Mouse (Mus musculus): ENCODE measurements around the gene Trim67. TPM values are rescaled to one million over a fixed set of nuclear protein-coding genes. Genes with fewer than 3 reads are reported as not detected.

Trim67 gene
- polyA plus RNA-seq, 1 experiment from 2014 or later: 1.1 TPM

- Histone ChIP-seq H3K36me3 (ENCODE audit: control insufficient read depth, insufficient read depth, low read length) (peaks cover 94% of the 10 kb centered on the region), H3K9me3 (ENCODE audit: control insufficient read depth, low read length) (no peaks in the 10 kb centered on the region), H3K4me1 (ENCODE audit: control insufficient read depth, insufficient read depth, low read length) (no peaks in the 10 kb centered on the region), H3K4me2 (ENCODE audit: low read depth, low read length) (no peak overlapping the region), H3K27ac (replicated peaks; ENCODE audit: low read depth, low read length) (no peak overlapping the region), H3K9ac (ENCODE audit: low read depth, low read length) (no peak overlapping the region), H3K27me3 (replicated peaks; ENCODE audit: control insufficient read depth, insufficient read depth, low read length) (no peaks in the 10 kb centered on the region), H3K4me3 (ENCODE audit: low read depth, low read length) (no peak overlapping the region)
- no peak for DNase-seq (ENCODE audit: low spot score)
- ATAC-seq (ENCODE audit: low read depth): no peak
- WGBS: 87% methylated on average over 10 of the region's 10 CpGs
Observed at GRCm38 (mm10) chr8:124878946-124879526, 86.1 kb downstream of the Trim67 start.

Other genes with a start within 250 kb of the Trim67 start
- gene Agt, start 223.4 kb upstream of the Trim67 start, polyA plus RNA-seq (2014; fragmentation: Nextera tagmentation; extraction: Ambion mirVana): 1.7 and 3.3 TPM in 2 replicates
- gene Capn9, start 217.0 kb upstream of the Trim67 start, polyA plus RNA-seq (2014; fragmentation: Nextera tagmentation; extraction: Ambion mirVana): 0.10 TPM in 1 of 2 replicates, not detected in the other
- gene 2310022B05Rik, start 129.7 kb upstream of the Trim67 start, polyA plus RNA-seq (2014; fragmentation: Nextera tagmentation; extraction: Ambion mirVana): 45.5 and 46.4 TPM in 2 replicates
- 47.9 and 49.4 TPM in 2 replicates for gene Ttc13, start 71.1 kb upstream of the Trim67 start, polyA plus RNA-seq (2014; fragmentation: Nextera tagmentation; extraction: Ambion mirVana)
- 16.1 and 20.0 TPM in 2 replicates for gene Arv1, start 71.0 kb upstream of the Trim67 start, polyA plus RNA-seq (2014; fragmentation: Nextera tagmentation; extraction: Ambion mirVana)
- gene Fam89a, start 41.3 kb upstream of the Trim67 start, polyA plus RNA-seq (2014; fragmentation: Nextera tagmentation; extraction: Ambion mirVana): 3.9 and 4.5 TPM in 2 replicates
- 96.4 and 97.8 TPM in 2 replicates for gene Gnpat, start 69.9 kb downstream of the Trim67 start, polyA plus RNA-seq (2014; fragmentation: Nextera tagmentation; extraction: Ambion mirVana)
- gene 2810004N23Rik, start 70.0 kb downstream of the Trim67 start, polyA plus RNA-seq (2014; fragmentation: Nextera tagmentation; extraction: Ambion mirVana): 35.3 and 36.5 TPM in 2 replicates
- 5.4 and 7.2 TPM in 2 replicates for gene Exoc8, start 104.6 kb downstream of the Trim67 start, polyA plus RNA-seq (2014; fragmentation: Nextera tagmentation; extraction: Ambion mirVana)
- 9.8 and 10.0 TPM in 2 replicates for gene Sprtn, start 104.8 kb downstream of the Trim67 start, polyA plus RNA-seq (2014; fragmentation: Nextera tagmentation; extraction: Ambion mirVana)
- 17.1 and 17.2 TPM in 2 replicates for gene Egln1, start 156.2 kb downstream of the Trim67 start, polyA plus RNA-seq (2014; fragmentation: Nextera tagmentation; extraction: Ambion mirVana)
- gene Tsnax, start 219.9 kb downstream of the Trim67 start, polyA plus RNA-seq (2014; fragmentation: Nextera tagmentation; extraction: Ambion mirVana): 130 and 138 TPM in 2 replicates

Data from embryonic facial prominence, embryonic 14.5 days (tissue).